In the genomic region with DNA sequence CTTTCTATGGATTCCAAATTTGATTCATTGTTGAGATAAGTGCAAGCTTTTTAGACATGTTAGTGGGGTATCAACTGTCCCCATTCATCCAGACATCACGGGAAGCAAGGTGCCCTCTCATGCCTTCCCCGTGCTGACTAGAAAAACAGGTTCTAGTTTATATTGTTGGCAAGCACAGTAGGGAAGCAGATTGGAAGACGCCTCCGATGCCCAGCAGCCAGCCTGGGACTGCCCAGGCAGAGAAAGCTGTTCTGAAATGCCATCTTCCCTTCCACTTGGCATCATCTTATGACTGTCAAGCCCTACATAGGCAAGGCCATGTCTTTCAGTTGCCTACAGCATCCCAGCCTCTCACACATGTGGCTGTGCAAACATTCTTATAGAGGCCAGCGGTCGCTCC, we compare ENCODE assay signal across 15 mouse cellular contexts.
"Had no signal": no experiment of that assay in that cellular context is flagged by ENCODE, and none has a peak within 500 bp of the region (broad histone marks: within the 10 kb centered on the region; RNA-seq: fewer than 3 reads in every experiment).

No protein-coding gene starts in this region.

- H3K27ac ChIP-seq: left cerebral cortex, adult 2 months; macrophage; midbrain, embryonic 12.5 days; midbrain, embryonic 15.5 days; neural tube, embryonic 13.5 days; stomach, postnatal 0 days had no signal

- H3K9ac ChIP-seq: lung, embryonic 14.5 days; midbrain, embryonic 12.5 days; midbrain, embryonic 15.5 days; neural tube, embryonic 13.5 days had no signal

- H3K9me3 ChIP-seq: midbrain, embryonic 12.5 days; midbrain, embryonic 15.5 days; neural tube, embryonic 13.5 days had no signal

- H3K4me2 ChIP-seq: lung, embryonic 14.5 days; midbrain, embryonic 12.5 days; midbrain, embryonic 15.5 days; neural tube, embryonic 13.5 days had no signal

- H3K27me3 ChIP-seq: midbrain, embryonic 12.5 days; midbrain, embryonic 15.5 days; neural tube, embryonic 13.5 days had no signal

- H3K4me1 ChIP-seq: midbrain, embryonic 12.5 days; midbrain, embryonic 15.5 days had no signal

- H3K36me3 ChIP-seq: midbrain, embryonic 12.5 days; midbrain, embryonic 15.5 days; neural tube, embryonic 13.5 days had no signal

- H3K4me3 ChIP-seq: left cerebral cortex, adult 2 months; midbrain, embryonic 12.5 days; midbrain, embryonic 15.5 days; neural tube, embryonic 13.5 days had no signal

- DNase-seq: kidney, adult 11 months; kidney, adult 9 months; kidney, postnatal 14 days; kidney, postnatal 4 days; layer of hippocampus, postnatal 36 days; lung, embryonic 14.5 days; retina, postnatal 1 day; right cerebral cortex, postnatal 25 days had no signal

- ATAC-seq: lung, postnatal 0 days; midbrain, embryonic 15.5 days had no signal
